Mouse (Mus musculus) neural tube, embryonic 11.5 days (tissue): ENCODE results near the gene Lrwd1. TPM values are rescaled to one million over a fixed set of nuclear protein-coding genes. Genes with fewer than 3 reads are reported as not detected.
"Not testable (repeated sequence)": the region's sequence is repeated elsewhere in the genome, so short reads cannot be mapped to it uniquely, and the experiment has no call there.

Experiments used
- ATAC-seq: fragments of 200-750 bp; cut with Nextera tagmentation; 2 replicates; pipeline ENCODE4 v1.8.0; 2017; ENCODE audit warnings: moderate number of reproducible peaks, mild to moderate bottlenecking, moderate TSS enrichment, moderate library complexity; ENCODE audit not compliant: insufficient read depth, low FRiP score, low TSS enrichment
- DNase-seq: peaks from one replicate; pipeline ENCODE4 v3.0.0-alpha.2; 2015; ENCODE audit warnings: low spot score
- H3K27ac ChIP-seq: fragments of 300-500 bp; sonication (generic); 2 replicates; pipeline ENCODE4 v1.5.1; 2014; ENCODE audit warnings: low read depth, mild to moderate bottlenecking, low read length
- H3K27me3 ChIP-seq: fragments of 300-500 bp; sonication (generic); 2 replicates; pipeline ENCODE4 v1.6.1; 2014; ENCODE audit warnings: mild to moderate bottlenecking, low read length, mixed read lengths; ENCODE audit not compliant: control insufficient read depth, insufficient read depth
- H3K36me3 ChIP-seq: fragments of 300-500 bp; sonication (generic); 2 replicates; pipeline ENCODE4 v1.6.1; 2014; ENCODE audit warnings: mild to moderate bottlenecking, low read length, moderate library complexity, mixed read lengths; ENCODE audit not compliant: control insufficient read depth, insufficient read depth
- H3K4me1 ChIP-seq: fragments of 300-500 bp; sonication (generic); 2 replicates; pipeline ENCODE4 v1.6.1; 2014; ENCODE audit warnings: low read length, mixed read lengths; ENCODE audit not compliant: control insufficient read depth, insufficient read depth
- H3K4me2 ChIP-seq: fragments of 300-500 bp; sonication (generic); 2 replicates; pipeline ENCODE4 v1.6.1; 2014; ENCODE audit warnings: low read depth, mild to moderate bottlenecking, moderate library complexity
- H3K4me3 ChIP-seq: fragments of 300-500 bp; sonication (generic); 2 replicates; pipeline ENCODE4 v1.5.1; 2014; ENCODE audit warnings: low read depth, low read length
- H3K9ac ChIP-seq: fragments of 300-500 bp; sonication (generic); 2 replicates; pipeline ENCODE4 v1.6.1; 2014; ENCODE audit warnings: mild to moderate bottlenecking, low read length
- H3K9me3 ChIP-seq: fragments of 300-500 bp; sonication (generic); 2 replicates; pipeline ENCODE4 v1.6.1; 2016; ENCODE audit warnings: low read length; ENCODE audit not compliant: control insufficient read depth
- WGBS: fragments of 180-500 bp; shearing (Covaris S2); extraction: QIAGEN DNeasy Blood & Tissue Kit; methylation state at CpG from one replicate; pipeline ENCODE4 v1.1.7; 2014; 5-methylcytosine and 5-hydroxymethylcytosine counted together
- polyA plus RNA-seq: library from polyadenylated mRNA; unstranded; fragments of >200 nt; fragmentation: Nextera tagmentation; extraction: Ambion mirVana; gene quantifications from 2 replicates; pipeline ENCODE4 v1.2.1, GENCODE M21; 2014

Lrwd1 gene
- polyA plus RNA-seq, 1 experiment from 2014 or later, result 45.3 TPM

GRCm38 (mm10) chr5:136140057-136140482 lies 4.2 kb upstream of the Lrwd1 start:
- Histone ChIP-seq H3K9ac (no peak overlapping the region), H3K27me3 (no peaks in the 10 kb centered on the region)
- 92% methylated on average over 10 of the region's 10 CpGs for WGBS

GRCm38 (mm10) chr5:136139393-136139792 lies 3.5 kb upstream of the Lrwd1 start:
- H3K9ac ChIP-seq, result no peak overlapping the region
- H3K4me2 ChIP-seq, result no peak overlapping the region
- H3K4me3 ChIP-seq, result no peak overlapping the region
- H3K9me3 ChIP-seq, result no peaks in the 10 kb centered on the region
- ATAC-seq (no peak), DNase-seq (no peak)
- H3K4me1 ChIP-seq, result 0 out of 2 replicates have a peak, but pooled peaks cover 5% of the 10 kb centered on the region
- peaks cover 18% of the 10 kb centered on the region for H3K36me3 ChIP-seq
- H3K27me3 ChIP-seq, result no peaks in the 10 kb centered on the region
- H3K27ac ChIP-seq, result no peak overlapping the region
- WGBS, result 92% methylated on average over 13 of the region's 13 CpGs

More at GRCm38 (mm10) chr5:136140057-136140482, 4.2 kb upstream of the Lrwd1 start:
- H3K27ac ChIP-seq, result no peak overlapping the region
- no peak for DNase-seq
- H3K4me1 ChIP-seq, result 0 out of 2 replicates have a peak, but pooled peaks cover 1% of the 10 kb centered on the region
- peaks cover 18% of the 10 kb centered on the region for H3K36me3 ChIP-seq
- no peaks in the 10 kb centered on the region for H3K9me3 ChIP-seq
- no peak overlapping the region for H3K4me3 ChIP-seq
- ATAC-seq, result no peak
- H3K4me2 ChIP-seq, result no peak overlapping the region

GRCm38 (mm10) chr5:136137658-136138274 lies 1.9 kb upstream of the Lrwd1 start:
- 0 out of 2 replicates have a peak, but pooled peaks cover 5% of the 10 kb centered on the region for H3K4me1 ChIP-seq
- DNase-seq (peak; percentile 69), ATAC-seq (no peak)
- no peaks in the 10 kb centered on the region for H3K9me3 ChIP-seq
- WGBS, result 73% methylated on average over 13 of the region's 13 CpGs
- H3K9ac ChIP-seq, result no peak overlapping the region
- no peak overlapping the region for H3K27ac ChIP-seq
- peaks cover 18% of the 10 kb centered on the region for H3K36me3 ChIP-seq
- H3K4me2 ChIP-seq, result no peak overlapping the region
- H3K4me3 ChIP-seq, result no peak overlapping the region
- no peaks in the 10 kb centered on the region for H3K27me3 ChIP-seq

- ATAC-seq (peak; percentile 7; the same call in 1 of the 2 replicates), DNase-seq (no peak)
- Histone ChIP-seq H3K4me1 (0 out of 2 replicates have a peak, but pooled peaks cover 5% of the 10 kb centered on the region), H3K36me3 (peaks cover 18% of the 10 kb centered on the region), H3K27ac (no peak overlapping the region), H3K4me2 (peak overlapping the region; percentile 61), H3K9me3 (no peaks in the 10 kb centered on the region), H3K4me3 (peak overlapping the region; percentile 70), H3K27me3 (no peaks in the 10 kb centered on the region), H3K9ac (peak overlapping the region; percentile 66)
- 8% methylated on average over 20 of the region's 20 CpGs for WGBS
These were observed 567 bp upstream of the Lrwd1 start for GRCm38 (mm10) chr5:136136292-136136990.

GRCm38 (mm10) chr5:136122165-136122564 lies 13.7 kb downstream of the Lrwd1 start:
- Histone ChIP-seq H3K9me3 (no peaks in the 10 kb centered on the region), H3K27ac (no peak overlapping the region), H3K9ac (no peak overlapping the region), H3K4me2 (no peak overlapping the region), H3K4me3 (no peak overlapping the region), H3K27me3 (no peaks in the 10 kb centered on the region), H3K4me1 (peaks cover 6% of the 10 kb centered on the region), H3K36me3 (peaks cover 27% of the 10 kb centered on the region)
- ATAC-seq, result no peak
- WGBS, result 93% methylated on average over 10 of the region's 10 CpGs
- no peak for DNase-seq

GRCm38 (mm10) chr5:136116784-136117112 lies 19.1 kb downstream of the Lrwd1 start:
- ATAC-seq, result peak; percentile 64
- no peak for DNase-seq
- WGBS, result 0% methylated on average over 21 of the region's 22 CpGs
- peaks cover 6% of the 10 kb centered on the region for H3K36me3 ChIP-seq
- no peaks in the 10 kb centered on the region for H3K9me3 ChIP-seq
- peak overlapping the region; percentile 90 for H3K4me3 ChIP-seq
- H3K27ac ChIP-seq, result 0 out of 2 replicates have a peak overlapping the region, but pooled peaks have one; percentile 27
- no peaks in the 10 kb centered on the region for H3K27me3 ChIP-seq
- H3K4me1 ChIP-seq, result peaks cover 14% of the 10 kb centered on the region
- H3K9ac ChIP-seq, result peak overlapping the region; percentile 87
- peak overlapping the region; percentile 71 for H3K4me2 ChIP-seq

GRCm38 (mm10) chr5:136115891-136116783 lies 19.7 kb downstream of the Lrwd1 start, which contains the start of gene Polr2j:
Polr2j (plus strand) TSS chr5:136116631.
- DNase-seq (peak; percentile 98), ATAC-seq (peak; percentile 90)
- Histone ChIP-seq H3K27ac (0 out of 2 replicates have a peak within 1 kb of the TSS, but pooled peaks have one; percentile 27), H3K36me3 (peaks cover 6% of the 10 kb centered on the region), H3K4me3 (peak within 1 kb of the TSS; percentile 90), H3K9ac (peak within 1 kb of the TSS; percentile 87), H3K4me2 (peak within 1 kb of the TSS; percentile 71), H3K9me3 (no peaks in the 10 kb centered on the region), H3K27me3 (no peaks in the 10 kb centered on the region), H3K4me1 (peaks cover 14% of the 10 kb centered on the region)
- 3% methylated on average over 42 of the region's 42 CpGs for WGBS

GRCm38 (mm10) chr5:136113546-136113945 lies 22.3 kb downstream of the Lrwd1 start:
- not testable (repeated sequence) for ATAC-seq, DNase-seq, H3K4me3 ChIP-seq, H3K27ac ChIP-seq, H3K36me3 ChIP-seq, H3K27me3 ChIP-seq, H3K4me2 ChIP-seq, H3K9me3 ChIP-seq, H3K9ac ChIP-seq
- peaks cover 14% of the 10 kb centered on the region for H3K4me1 ChIP-seq
- WGBS, result 45% methylated on average over 4 of the region's 4 CpGs
